Mouse (Mus musculus): ENCODE measurements around the gene Wwox. TPM values are rescaled to one million over a fixed set of nuclear protein-coding genes. Genes with fewer than 3 reads are reported as not detected.

Gene Wwox
- polyA plus RNA-seq, 1 experiment, result 4.7 TPM

GRCm38 (mm10) chr8:114936887-114937286 is 497.4 kb downstream of the Wwox start:
- TF ChIP-seq GATA1 (IDR thresholded peaks at IDR 0.05; ENCODE audit: borderline replicate concordance, low read length), result no peak
- TF ChIP-seq FLI1 (IDR thresholded peaks at IDR 0.05; ENCODE audit: low read length), result no peak
- H3K4me1 ChIP-seq, result no peaks in the 10 kb centered on the region
- no peak overlapping the region for H3K4me3 ChIP-seq (replicated peaks)
- no peaks in the 10 kb centered on the region for H3K36me3 ChIP-seq (replicated peaks; ENCODE audit: low read length)
- peaks cover 42% of the 10 kb centered on the region for H3K9me3 ChIP-seq
- no peaks in the 10 kb centered on the region for H3K27me3 ChIP-seq (replicated peaks)

- TF ChIP-seq FLI1 (IDR thresholded peaks at IDR 0.05; ENCODE audit: low read length) (no peak), GATA1 (IDR thresholded peaks at IDR 0.05; ENCODE audit: borderline replicate concordance, low read length) (no peak)
- Histone ChIP-seq H3K4me3 (replicated peaks) (no peak overlapping the region), H3K27me3 (replicated peaks) (no peaks in the 10 kb centered on the region), H3K9me3 (peaks cover 33% of the 10 kb centered on the region), H3K4me1 (no peaks in the 10 kb centered on the region), H3K36me3 (replicated peaks; ENCODE audit: low read length) (no peaks in the 10 kb centered on the region)
These were observed 499.9 kb downstream of the Wwox start for GRCm38 (mm10) chr8:114939338-114939737.

- Histone ChIP-seq H3K36me3 (replicated peaks; ENCODE audit: low read length) (no peaks in the 10 kb centered on the region), H3K9me3 (peaks cover 31% of the 10 kb centered on the region), H3K27me3 (replicated peaks) (no peaks in the 10 kb centered on the region), H3K4me1 (no peaks in the 10 kb centered on the region), H3K4me3 (replicated peaks) (no peak overlapping the region)
- TF ChIP-seq GATA1 (IDR thresholded peaks at IDR 0.05; ENCODE audit: borderline replicate concordance, low read length), result no peak
- TF ChIP-seq FLI1 (IDR thresholded peaks at IDR 0.05; ENCODE audit: low read length), result no peak
These were observed 501.6 kb downstream of the Wwox start for GRCm38 (mm10) chr8:114941096-114941495.

- TF ChIP-seq GATA1 (IDR thresholded peaks at IDR 0.05; ENCODE audit: borderline replicate concordance, low read length) (no peak), FLI1 (IDR thresholded peaks at IDR 0.05; ENCODE audit: low read length) (no peak)
- H3K4me1 ChIP-seq, result no peaks in the 10 kb centered on the region
- H3K4me3 ChIP-seq (replicated peaks), result no peak overlapping the region
- no peaks in the 10 kb centered on the region for H3K36me3 ChIP-seq (replicated peaks; ENCODE audit: low read length)
- H3K9me3 ChIP-seq, result peaks cover 29% of the 10 kb centered on the region
- H3K27me3 ChIP-seq (replicated peaks), result no peaks in the 10 kb centered on the region
These were observed 502.2 kb downstream of the Wwox start for GRCm38 (mm10) chr8:114941644-114942043.

- H3K4me1 ChIP-seq, result no peaks in the 10 kb centered on the region
- no peaks in the 10 kb centered on the region for H3K36me3 ChIP-seq (replicated peaks; ENCODE audit: low read length)
- H3K4me3 ChIP-seq (replicated peaks), result no peak overlapping the region
- H3K9me3 ChIP-seq, result peaks cover 23% of the 10 kb centered on the region
- H3K27me3 ChIP-seq (replicated peaks), result no peaks in the 10 kb centered on the region
- TF ChIP-seq FLI1 (IDR thresholded peaks at IDR 0.05; ENCODE audit: low read length) (no peak), GATA1 (IDR thresholded peaks at IDR 0.05; ENCODE audit: borderline replicate concordance, low read length) (no peak)
These were observed 508.5 kb downstream of the Wwox start for GRCm38 (mm10) chr8:114947921-114948320.

- H3K27me3 ChIP-seq (replicated peaks), result no peaks in the 10 kb centered on the region
- H3K9me3 ChIP-seq, result peaks cover 47% of the 10 kb centered on the region
- no peak overlapping the region for H3K4me3 ChIP-seq (replicated peaks)
- peaks cover 9% of the 10 kb centered on the region for H3K4me1 ChIP-seq
- H3K36me3 ChIP-seq (replicated peaks; ENCODE audit: low read length), result no peaks in the 10 kb centered on the region
- no peak for TF ChIP-seq GATA1 (IDR thresholded peaks at IDR 0.05; ENCODE audit: borderline replicate concordance, low read length)
- TF ChIP-seq FLI1 (IDR thresholded peaks at IDR 0.05; ENCODE audit: low read length), result no peak
These were observed 517.1 kb downstream of the Wwox start for GRCm38 (mm10) chr8:114956377-114957168.

- Histone ChIP-seq H3K36me3 (replicated peaks; ENCODE audit: low read length) (no peaks in the 10 kb centered on the region), H3K4me1 (peaks cover 9% of the 10 kb centered on the region), H3K4me3 (replicated peaks) (no peak overlapping the region), H3K9me3 (peaks cover 52% of the 10 kb centered on the region), H3K27me3 (replicated peaks) (no peaks in the 10 kb centered on the region)
- TF ChIP-seq GATA1 (IDR thresholded peaks at IDR 0.05; ENCODE audit: borderline replicate concordance, low read length) (no peak), FLI1 (IDR thresholded peaks at IDR 0.05; ENCODE audit: low read length) (no peak)
These were observed 519.1 kb downstream of the Wwox start for GRCm38 (mm10) chr8:114958437-114959107.

- Histone ChIP-seq H3K36me3 (replicated peaks; ENCODE audit: low read length) (no peaks in the 10 kb centered on the region), H3K4me1 (peaks cover 9% of the 10 kb centered on the region), H3K9me3 (peaks cover 56% of the 10 kb centered on the region), H3K4me3 (replicated peaks) (no peak overlapping the region), H3K27me3 (replicated peaks) (no peaks in the 10 kb centered on the region)
- no peak for TF ChIP-seq GATA1 (IDR thresholded peaks at IDR 0.05; ENCODE audit: borderline replicate concordance, low read length)
- TF ChIP-seq FLI1 (IDR thresholded peaks at IDR 0.05; ENCODE audit: low read length), result no peak
These were observed 520.0 kb downstream of the Wwox start for GRCm38 (mm10) chr8:114959406-114959805.

GRCm38 (mm10) chr8:114962494-114962893 is 523.0 kb downstream of the Wwox start:
- H3K4me1 ChIP-seq, result peaks cover 2% of the 10 kb centered on the region; the same call in 1 of the 2 replicates
- H3K27me3 ChIP-seq (replicated peaks), result no peaks in the 10 kb centered on the region
- H3K36me3 ChIP-seq (replicated peaks; ENCODE audit: low read length), result no peaks in the 10 kb centered on the region
- peaks cover 59% of the 10 kb centered on the region for H3K9me3 ChIP-seq
- TF ChIP-seq FLI1 (IDR thresholded peaks at IDR 0.05; ENCODE audit: low read length), result no peak
- no peak for TF ChIP-seq GATA1 (IDR thresholded peaks at IDR 0.05; ENCODE audit: borderline replicate concordance, low read length)
- H3K4me3 ChIP-seq (replicated peaks), result no peak overlapping the region

- no peak for TF ChIP-seq GATA1 (IDR thresholded peaks at IDR 0.05; ENCODE audit: borderline replicate concordance, low read length)
- no peak for TF ChIP-seq FLI1 (IDR thresholded peaks at IDR 0.05; ENCODE audit: low read length)
These were observed 523.8 kb downstream of the Wwox start for GRCm38 (mm10) chr8:114963282-114963681.

More at GRCm38 (mm10) chr8:114963282-114963681, 523.8 kb downstream of the Wwox start:
- no peaks in the 10 kb centered on the region for H3K36me3 ChIP-seq (replicated peaks; ENCODE audit: low read length)
- H3K4me3 ChIP-seq (replicated peaks), result no peak overlapping the region
- H3K9me3 ChIP-seq, result peaks cover 62% of the 10 kb centered on the region
- no peaks in the 10 kb centered on the region for H3K4me1 ChIP-seq
- no peaks in the 10 kb centered on the region for H3K27me3 ChIP-seq (replicated peaks)

Data from megakaryocyte, embryonic 14.5 days (primary cell).